21 mouse cellular contexts compared by ENCODE assay signal in genomic region chr9:60216029-60216428, GRCm38 (mm10).
DNase-seq lines count a peak whose midpoint lies in the region; ATAC-seq and TF ChIP-seq lines count a peak whose summit lies in the region.
"Had no signal": no experiment of that assay in that cellular context is flagged by ENCODE, and none has a peak within 500 bp of the region (broad histone marks: within the 10 kb centered on the region; RNA-seq: fewer than 3 reads in every experiment).

No protein-coding gene starts in this region.

- no peak for ATAC-seq in midbrain, postnatal 0 days (ENCODE audit: low FRiP score)
- ATAC-seq: forebrain, postnatal 0 days; intestine, embryonic 15.5 days had no signal

- no peaks in the 10 kb centered on the region for H3K27me3 ChIP-seq in midbrain, postnatal 0 days (ENCODE audit: insufficient read depth, low read length)
- H3K27me3 ChIP-seq: heart, embryonic 15.5 days; intestine, embryonic 15.5 days had no signal

- H3K27ac ChIP-seq in midbrain, postnatal 0 days (ENCODE audit: low read depth, low read length), result no peak overlapping the region
- H3K27ac ChIP-seq: embryonic facial prominence, embryonic 12.5 days; forebrain, embryonic 12.5 days; heart, adult 2 months; heart, embryonic 15.5 days; hindbrain, embryonic 10.5 days; hindbrain, embryonic 14.5 days; intestine, embryonic 15.5 days had no signal

- WGBS in midbrain, postnatal 0 days, result 93% methylated on average over 6 of the region's 6 CpGs

- H3K4me2 ChIP-seq in midbrain, postnatal 0 days (ENCODE audit: low read depth, low read length, poor library complexity, severe bottlenecking), result no peak overlapping the region
- H3K4me2 ChIP-seq: embryonic facial prominence, embryonic 12.5 days; forebrain, embryonic 12.5 days; heart, embryonic 11.5 days; heart, embryonic 15.5 days; hindbrain, embryonic 14.5 days; intestine, embryonic 15.5 days had no signal

- H3K4me1 ChIP-seq in midbrain, postnatal 0 days (ENCODE audit: insufficient read depth, low read length), result no peaks in the 10 kb centered on the region
- H3K4me1 ChIP-seq: forebrain, embryonic 12.5 days; heart, embryonic 15.5 days; hindbrain, embryonic 10.5 days; intestine, embryonic 15.5 days had no signal

- H3K9me3 ChIP-seq in midbrain, postnatal 0 days (ENCODE audit: low read length), result no peaks in the 10 kb centered on the region
- H3K9me3 ChIP-seq: embryonic facial prominence, embryonic 12.5 days; forebrain, embryonic 12.5 days; heart, embryonic 15.5 days; hindbrain, embryonic 10.5 days; intestine, embryonic 15.5 days had no signal

- H3K36me3 ChIP-seq in midbrain, postnatal 0 days (ENCODE audit: insufficient read depth, low read length), result no peaks in the 10 kb centered on the region
- H3K36me3 ChIP-seq: embryonic facial prominence, embryonic 12.5 days; forebrain, embryonic 12.5 days; heart, embryonic 15.5 days; hindbrain, embryonic 10.5 days; intestine, embryonic 15.5 days had no signal

- no peak overlapping the region for H3K4me3 ChIP-seq in midbrain, postnatal 0 days (ENCODE audit: low read depth, low read length)
- H3K4me3 ChIP-seq: embryonic facial prominence, embryonic 12.5 days; forebrain, embryonic 12.5 days; heart, adult 2 months; heart, embryonic 15.5 days; hindbrain, embryonic 10.5 days; intestine, embryonic 15.5 days had no signal

- no peak for TF ChIP-seq CTCF in midbrain, postnatal 0 days (IDR thresholded peaks at IDR 0.05)

- peak; percentile 37 for DNase-seq in lung, postnatal 36 days
- DNase-seq in lung, postnatal 25 days (ENCODE audit: low spot score), result no peak
- DNase-seq in adrenal gland, adult 2 months, result peak; percentile 88
- DNase-seq in adrenal gland, postnatal 25 days, result peak; percentile 66
- no peak for DNase-seq in midbrain, postnatal 0 days (ENCODE audit: low spot score)
- DNase-seq in spleen, postnatal 10 days (ENCODE audit: low spot score in 2 of 2), result no peak
- no peak for DNase-seq in heart, postnatal 36 days
- DNase-seq: cerebellum, adult 11 months; cerebellum, adult 9-10 months; cerebellum, postnatal 25 days; forebrain, postnatal 0 days; gastrocnemius, postnatal 14 days; heart, adult 2 months; heart, postnatal 14 days had no signal

- intact Hi-C loops in heart, postnatal 36 days (cut with DNase I), result no loop called here

- no peak overlapping the region for H3K9ac ChIP-seq in midbrain, postnatal 0 days (replicated peaks; ENCODE audit: low read length, poor library complexity, severe bottlenecking)
- H3K9ac ChIP-seq: embryonic facial prominence, embryonic 12.5 days; forebrain, embryonic 12.5 days; forebrain, postnatal 0 days; heart, embryonic 15.5 days; hindbrain, embryonic 14.5 days; intestine, embryonic 15.5 days had no signal

Comparison
In these comparisons a context has a peak if more than half of its experiments do, and no peak if none do; other contexts are left out.
1. DNase-seq: peak in lung, postnatal 36 days (single experiment), adrenal gland, adult 2 months (single experiment) and adrenal gland, postnatal 25 days (single experiment); none in lung, postnatal 25 days (single experiment), midbrain, postnatal 0 days (single experiment), spleen, postnatal 10 days (0 of 2) and heart, postnatal 36 days (0 of 2).